Mouse (Mus musculus): ENCODE measurements around the gene Cd59b. TPM values are rescaled to one million over a fixed set of nuclear protein-coding genes. Genes with fewer than 3 reads are reported as not detected.

The Cd59b gene
- total RNA-seq, 2 experiments from 2014 or later = 6.6 to 54.2 TPM

Other genes starting within 250 kb of the Cd59b start
- 827 TPM in 2 replicates for gene Lmo2, start 111.9 kb upstream of the Cd59b start, total RNA-seq (2015; ENCODE audit: low replicate concordance)
- 564 and 619 TPM in 2 replicates for gene Lmo2, start 111.9 kb upstream of the Cd59b start, total RNA-seq (2017; ENCODE audit: low replicate concordance)
- 97.2 and 111 TPM in 2 replicates for gene Fbxo3, start 42.1 kb upstream of the Cd59b start, total RNA-seq (2015; ENCODE audit: low replicate concordance)
- 115 and 124 TPM in 2 replicates for gene Fbxo3, start 42.1 kb upstream of the Cd59b start, total RNA-seq (2017; ENCODE audit: low replicate concordance)
- gene 4931422A03Rik, start 41.5 kb upstream of the Cd59b start, total RNA-seq (2015; ENCODE audit: low replicate concordance) = 6.1 and 10.4 TPM in 2 replicates
- gene 4931422A03Rik, start 41.5 kb upstream of the Cd59b start, total RNA-seq (2017; ENCODE audit: low replicate concordance) = not detected in 2 replicates
- 1.5 TPM in 1 of 2 replicates, not detected in the other for gene Gm10912, start 4.0 kb upstream of the Cd59b start, total RNA-seq (2015; ENCODE audit: low replicate concordance)
- gene Gm10912, start 4.0 kb upstream of the Cd59b start, total RNA-seq (2017; ENCODE audit: low replicate concordance) = 0.26 and 2.8 TPM in 2 replicates
- gene Gm10799, start 1.3 kb upstream of the Cd59b start, total RNA-seq (2015; ENCODE audit: low replicate concordance) = not detected in 2 replicates
- not detected in 2 replicates for gene Gm10799, start 1.3 kb upstream of the Cd59b start, total RNA-seq (2017; ENCODE audit: low replicate concordance)
- 103 and 127 TPM in 2 replicates for gene Cd59a, start 26.0 kb downstream of the Cd59b start, total RNA-seq (2015; ENCODE audit: low replicate concordance)
- gene Cd59a, start 26.0 kb downstream of the Cd59b start, total RNA-seq (2017; ENCODE audit: low replicate concordance) = 72.6 and 76.9 TPM in 2 replicates
- not detected in 2 replicates for gene A930018P22Rik, start 52.9 kb downstream of the Cd59b start, total RNA-seq (2015; ENCODE audit: low replicate concordance)
- gene A930018P22Rik, start 52.9 kb downstream of the Cd59b start, total RNA-seq (2017; ENCODE audit: low replicate concordance) = not detected in 2 replicates

Data from erythroblast, adult 5-6 weeks (primary cell).